Mouse (Mus musculus) hindbrain, embryonic 13.5 days (tissue): ENCODE data around the gene Tbcel. TPM values are rescaled to one million over a fixed set of nuclear protein-coding genes. Genes with fewer than 3 reads are reported as not detected.

Experiments used
- ATAC-seq: fragments of 200-750 bp; cut with Nextera tagmentation; 2 replicates; pipeline ENCODE4 v1.8.0; 2017; ENCODE audit warnings: moderate TSS enrichment; ENCODE audit not compliant: low FRiP score
- H3K27ac ChIP-seq: fragments of 300-500 bp; sonication (generic); 2 replicates; pipeline ENCODE4 v1.5.1; 2015; ENCODE audit warnings: inconsistent platforms, mild to moderate bottlenecking, moderate library complexity
- H3K27me3 ChIP-seq: fragments of 300-500 bp; sonication (generic); 2 replicates; pipeline ENCODE4 v1.6.1; 2015; ENCODE audit warnings: mild to moderate bottlenecking, inconsistent platforms
- H3K36me3 ChIP-seq: fragments of 300-500 bp; sonication (generic); 2 replicates; pipeline ENCODE4 v1.6.1; 2015; ENCODE audit warnings: mild to moderate bottlenecking, inconsistent platforms
- H3K4me1 ChIP-seq: fragments of 300-500 bp; sonication (generic); replicated peaks from 2 replicates; pipeline ENCODE4 v1.6.1; 2015; ENCODE audit warnings: inconsistent platforms
- H3K4me2 ChIP-seq: fragments of 300-500 bp; sonication (generic); 2 replicates; pipeline ENCODE4 v1.6.1; 2015; ENCODE audit warnings: inconsistent platforms, mild to moderate bottlenecking, moderate library complexity
- H3K4me3 ChIP-seq: fragments of 300-500 bp; sonication (generic); 2 replicates; pipeline ENCODE4 v1.5.1; 2015; ENCODE audit warnings: mild to moderate bottlenecking, inconsistent platforms
- H3K9ac ChIP-seq: fragments of 300-500 bp; sonication (generic); 2 replicates; pipeline ENCODE4 v1.6.1; 2015; ENCODE audit warnings: mild to moderate bottlenecking, inconsistent platforms
- H3K9me3 ChIP-seq: fragments of 300-500 bp; sonication (generic); 2 replicates; pipeline ENCODE4 v1.6.1; 2016; ENCODE audit warnings: inconsistent platforms
- WGBS: fragments of 180-500 bp; shearing (Covaris S2); methylation state at CpG from one replicate; pipeline ENCODE4 v1.1.7; 2015; 5-methylcytosine and 5-hydroxymethylcytosine counted together
- polyA plus RNA-seq: library from polyadenylated mRNA; unstranded; fragments of >200 nt; fragmentation: Nextera tagmentation; extraction: Ambion mirVana; gene quantifications from 2 replicates; pipeline ENCODE4 v1.2.1, GENCODE M21; 2015

Gene Tbcel
- polyA plus RNA-seq, 1 experiment from 2014 or later = 5.6 TPM

DNA sequence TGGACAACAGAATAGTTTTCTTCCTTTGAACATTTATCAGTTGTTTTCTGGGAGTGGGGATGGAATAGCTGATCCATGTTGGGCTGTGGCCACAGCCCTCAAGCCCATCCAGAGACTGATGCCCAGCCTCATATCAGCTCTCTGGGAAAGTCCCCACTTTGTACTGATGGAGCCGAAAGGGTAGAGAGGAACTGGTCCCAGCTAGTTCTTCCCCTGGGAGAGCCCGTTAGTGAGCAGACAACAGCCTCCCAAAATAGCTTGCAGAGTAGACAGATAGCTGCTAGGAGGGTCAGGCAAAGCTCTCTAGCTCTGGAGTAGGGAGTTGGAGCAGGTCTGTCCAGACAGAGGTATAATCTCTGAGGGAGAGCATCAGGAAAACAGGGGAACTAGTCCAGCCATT is 111.5 kb downstream of the Tbcel start:
- no peaks in the 10 kb centered on the region for H3K9me3 ChIP-seq
- peaks cover 20% of the 10 kb centered on the region for H3K4me1 ChIP-seq
- H3K4me2 ChIP-seq = no peak overlapping the region
- H3K36me3 ChIP-seq = no peaks in the 10 kb centered on the region
- H3K9ac ChIP-seq = no peak overlapping the region
- WGBS = 75% methylated on average over 2 of the region's 2 CpGs
- H3K27ac ChIP-seq = no peak overlapping the region
- peaks cover 4% of the 10 kb centered on the region; the same call in 1 of the 2 replicates for H3K27me3 ChIP-seq
- no peak for ATAC-seq
- H3K4me3 ChIP-seq = no peak overlapping the region

GRCm38 (mm10) chr9:42394903-42395302 is 112.7 kb downstream of the Tbcel start:
- WGBS = 81% methylated on average over 6 of the region's 6 CpGs

DNA sequence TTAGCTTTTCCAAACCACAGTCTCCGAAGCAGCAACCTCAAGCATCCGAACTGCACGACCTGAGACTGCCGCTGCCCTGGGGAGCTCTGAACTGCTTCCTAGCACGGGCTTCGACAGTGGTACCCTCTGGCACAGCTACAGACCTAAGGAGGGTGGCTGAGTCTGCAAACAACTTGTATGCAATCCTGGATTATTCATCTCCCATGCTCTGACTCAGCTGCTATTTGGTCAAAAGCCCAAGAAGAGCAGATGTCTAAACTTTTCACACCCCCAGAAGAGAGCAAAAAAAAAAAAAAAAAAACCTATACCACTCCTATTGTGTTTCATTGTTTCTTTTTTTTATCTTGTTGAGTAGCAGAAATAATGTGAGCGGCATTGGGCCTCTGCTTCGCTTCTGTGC is 113.3 kb downstream of the Tbcel start:
- WGBS = 74% methylated on average over 8 of the region's 8 CpGs
- Histone ChIP-seq H3K27me3 (peaks cover 4% of the 10 kb centered on the region; the same call in 1 of the 2 replicates), H3K4me3 (no peak overlapping the region), H3K27ac (no peak overlapping the region), H3K4me1 (peaks cover 22% of the 10 kb centered on the region), H3K9me3 (no peaks in the 10 kb centered on the region), H3K36me3 (no peaks in the 10 kb centered on the region), H3K4me2 (no peak overlapping the region), H3K9ac (no peak overlapping the region)
- ATAC-seq = no peak

More at GRCm38 (mm10) chr9:42394903-42395302, 112.7 kb downstream of the Tbcel start:
- Histone ChIP-seq H3K27ac (no peak overlapping the region), H3K9ac (no peak overlapping the region), H3K9me3 (no peaks in the 10 kb centered on the region), H3K27me3 (peaks cover 4% of the 10 kb centered on the region; the same call in 1 of the 2 replicates), H3K4me2 (no peak overlapping the region), H3K36me3 (no peaks in the 10 kb centered on the region), H3K4me1 (peaks cover 25% of the 10 kb centered on the region), H3K4me3 (no peak overlapping the region)
- no peak for ATAC-seq

GRCm38 (mm10) chr9:42392927-42393326 is 114.7 kb downstream of the Tbcel start:
- WGBS = 76% methylated on average over 6 of the region's 6 CpGs
- no peak for ATAC-seq
- no peaks in the 10 kb centered on the region for H3K9me3 ChIP-seq
- no peak overlapping the region for H3K4me3 ChIP-seq
- H3K27me3 ChIP-seq = peaks cover 4% of the 10 kb centered on the region; the same call in 1 of the 2 replicates
- H3K4me1 ChIP-seq = peaks cover 18% of the 10 kb centered on the region
- H3K9ac ChIP-seq = no peak overlapping the region
- H3K4me2 ChIP-seq = no peak overlapping the region
- no peaks in the 10 kb centered on the region for H3K36me3 ChIP-seq
- H3K27ac ChIP-seq = no peak overlapping the region

- no peak for ATAC-seq
- H3K36me3 ChIP-seq = no peaks in the 10 kb centered on the region
- H3K4me2 ChIP-seq = no peak overlapping the region
- H3K27me3 ChIP-seq = peaks cover 10% of the 10 kb centered on the region
- WGBS = 53% methylated on average over 4 of the region's 4 CpGs
- H3K27ac ChIP-seq = no peak overlapping the region
- peaks cover 29% of the 10 kb centered on the region for H3K4me1 ChIP-seq
- H3K4me3 ChIP-seq = no peak overlapping the region
- no peak overlapping the region for H3K9ac ChIP-seq
- no peaks in the 10 kb centered on the region for H3K9me3 ChIP-seq
These were observed 119.1 kb downstream of the Tbcel start for GRCm38 (mm10) chr9:42388490-42388889.

GRCm38 (mm10) chr9:42387038-42387437 is 120.6 kb downstream of the Tbcel start:
- peaks cover 10% of the 10 kb centered on the region for H3K27me3 ChIP-seq
- no peak for ATAC-seq
- H3K4me1 ChIP-seq = peaks cover 42% of the 10 kb centered on the region
- no peaks in the 10 kb centered on the region for H3K9me3 ChIP-seq
- H3K27ac ChIP-seq = no peak overlapping the region
- no peak overlapping the region for H3K4me3 ChIP-seq
- WGBS = 78% methylated on average over 8 of the region's 8 CpGs
- H3K36me3 ChIP-seq = no peaks in the 10 kb centered on the region
- H3K4me2 ChIP-seq = no peak overlapping the region
- no peak overlapping the region for H3K9ac ChIP-seq

GRCm38 (mm10) chr9:42385656-42386055 is 122.0 kb downstream of the Tbcel start:
- Histone ChIP-seq H3K9ac (no peak overlapping the region), H3K27ac (no peak overlapping the region), H3K27me3 (peaks cover 10% of the 10 kb centered on the region), H3K4me2 (no peak overlapping the region), H3K9me3 (no peaks in the 10 kb centered on the region), H3K4me1 (peaks cover 33% of the 10 kb centered on the region), H3K36me3 (no peaks in the 10 kb centered on the region), H3K4me3 (no peak overlapping the region)
- ATAC-seq = no peak
- WGBS = 72% methylated on average over 13 of the region's 13 CpGs

DNA sequence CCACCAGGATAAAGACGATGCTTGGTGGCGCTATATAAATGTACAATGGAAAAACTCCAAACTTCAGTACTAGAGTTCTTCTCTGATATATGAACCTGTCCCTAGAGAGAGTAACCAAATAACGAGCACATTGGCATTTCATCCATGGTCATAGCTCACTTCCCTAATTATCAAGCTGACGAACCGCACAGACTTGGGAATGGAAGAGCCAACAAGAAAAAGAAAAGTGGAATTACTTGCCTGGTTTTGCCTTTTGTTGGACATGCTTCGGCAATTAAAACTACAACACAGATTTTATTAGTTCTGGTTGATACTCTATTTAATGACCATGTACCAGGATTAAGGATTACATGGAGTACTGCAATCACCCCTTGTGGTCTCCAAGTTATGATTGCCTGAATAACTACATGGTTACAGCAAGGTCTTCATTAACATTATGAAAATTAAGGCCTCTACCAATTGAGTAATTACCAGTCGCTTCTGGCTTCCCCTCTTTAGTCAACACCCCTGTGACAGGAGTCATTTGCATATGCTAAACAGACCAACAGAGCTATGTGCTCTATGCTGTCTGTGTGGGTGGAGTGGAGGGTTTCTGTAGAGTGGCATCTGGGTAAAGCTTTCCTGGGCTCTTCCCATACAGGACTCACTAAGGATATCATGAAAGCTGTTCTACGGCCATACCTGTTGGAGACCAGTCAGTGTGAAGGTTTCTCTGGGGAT is 124.8 kb downstream of the Tbcel start:
- Histone ChIP-seq H3K27me3 (peaks cover 10% of the 10 kb centered on the region), H3K9me3 (peaks cover 7% of the 10 kb centered on the region; the same call in 1 of the 2 replicates), H3K4me2 (no peak overlapping the region), H3K9ac (no peak overlapping the region), H3K4me3 (no peak overlapping the region), H3K36me3 (no peaks in the 10 kb centered on the region), H3K4me1 (peaks cover 28% of the 10 kb centered on the region), H3K27ac (peak overlapping the region; percentile 73)
- peak; percentile 66 for ATAC-seq
- WGBS = 55% methylated on average over 8 of the region's 8 CpGs

DNA sequence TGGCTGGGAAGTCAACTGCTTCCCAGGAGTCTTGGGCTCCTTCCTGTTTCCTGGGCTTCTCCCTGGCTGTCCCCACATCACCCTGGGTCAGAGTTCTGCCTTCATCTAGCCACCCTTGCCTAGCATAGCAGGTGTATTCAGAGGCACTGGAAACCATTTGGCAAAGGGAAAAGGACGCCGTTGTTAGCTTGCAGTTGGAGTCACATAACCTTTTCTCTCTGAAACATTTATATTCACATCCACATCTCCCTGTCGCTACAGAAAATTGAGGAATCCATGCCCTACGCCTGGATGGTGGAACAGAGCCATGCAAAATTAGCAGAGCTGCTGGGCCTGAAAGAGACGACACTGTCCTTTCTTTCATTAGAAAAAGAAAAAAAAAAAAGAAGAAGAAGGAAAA is 125.5 kb downstream of the Tbcel start:
- H3K9me3 ChIP-seq = peaks cover 7% of the 10 kb centered on the region; the same call in 1 of the 2 replicates
- WGBS = 34% methylated on average over 5 of the region's 5 CpGs
- peak overlapping the region; percentile 73 for H3K27ac ChIP-seq
- peaks cover 25% of the 10 kb centered on the region for H3K4me1 ChIP-seq
- H3K4me2 ChIP-seq = no peak overlapping the region
- H3K9ac ChIP-seq = no peak overlapping the region
- no peaks in the 10 kb centered on the region for H3K36me3 ChIP-seq
- peaks cover 10% of the 10 kb centered on the region for H3K27me3 ChIP-seq
- H3K4me3 ChIP-seq = no peak overlapping the region
- peak; percentile 43; the same call in 1 of the 2 replicates for ATAC-seq

GRCm38 (mm10) chr9:42378071-42378470 is 129.5 kb downstream of the Tbcel start:
- Histone ChIP-seq H3K4me2 (no peak overlapping the region), H3K9me3 (peaks cover 7% of the 10 kb centered on the region; the same call in 1 of the 2 replicates), H3K27ac (no peak overlapping the region), H3K9ac (no peak overlapping the region), H3K4me3 (no peak overlapping the region), H3K36me3 (no peaks in the 10 kb centered on the region), H3K4me1 (peaks cover 13% of the 10 kb centered on the region), H3K27me3 (no peaks in the 10 kb centered on the region)
- WGBS = 92% methylated on average over 4 of the region's 4 CpGs
- ATAC-seq = no peak

DNA sequence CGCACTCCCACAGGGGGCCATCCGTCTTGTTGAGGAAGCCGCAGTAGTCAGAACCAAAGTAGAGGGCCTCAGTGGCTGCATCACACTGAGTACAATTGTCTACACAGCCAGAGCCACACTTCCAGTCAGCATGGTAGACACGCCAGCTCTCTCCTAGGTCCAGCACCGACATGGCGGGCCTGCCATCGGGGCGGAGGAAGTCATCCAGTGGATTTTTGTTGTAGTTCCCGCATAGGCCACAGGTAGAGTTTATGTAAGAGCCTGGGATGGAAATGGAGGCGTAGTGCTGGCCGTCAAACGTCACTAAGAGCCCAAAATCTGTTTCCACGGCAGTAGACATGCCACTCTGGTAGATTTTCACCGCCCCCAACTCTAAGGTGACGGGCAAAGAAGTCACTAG is 130.0 kb downstream of the Tbcel start:
- no peaks in the 10 kb centered on the region for H3K27me3 ChIP-seq
- WGBS = 95% methylated on average over 15 of the region's 15 CpGs
- ATAC-seq = no peak
- H3K4me3 ChIP-seq = no peak overlapping the region
- H3K9ac ChIP-seq = no peak overlapping the region
- H3K27ac ChIP-seq = no peak overlapping the region
- peaks cover 7% of the 10 kb centered on the region; the same call in 1 of the 2 replicates for H3K9me3 ChIP-seq
- peaks cover 9% of the 10 kb centered on the region for H3K4me1 ChIP-seq
- H3K36me3 ChIP-seq = no peaks in the 10 kb centered on the region
- H3K4me2 ChIP-seq = no peak overlapping the region

- H3K4me1 ChIP-seq = no peaks in the 10 kb centered on the region
- H3K4me3 ChIP-seq = no peak overlapping the region
- no peak for ATAC-seq
- no peaks in the 10 kb centered on the region for H3K9me3 ChIP-seq
- H3K27ac ChIP-seq = no peak overlapping the region
- no peak overlapping the region for H3K9ac ChIP-seq
- no peak overlapping the region for H3K4me2 ChIP-seq
- H3K36me3 ChIP-seq = no peaks in the 10 kb centered on the region
- H3K27me3 ChIP-seq = no peaks in the 10 kb centered on the region
- 80% methylated on average over 6 of the region's 6 CpGs for WGBS
These were observed 135.8 kb downstream of the Tbcel start for GRCm38 (mm10) chr9:42371670-42372368.
